Mouse (Mus musculus) forebrain, embryonic 13.5 days (tissue): Measurements from ENCODE around the gene Anxa4. TPM values are rescaled to one million over a fixed set of nuclear protein-coding genes. Genes with fewer than 3 reads are reported as not detected.

ENCODE experiments used
- ATAC-seq: fragments of 200-750 bp; cut with Nextera tagmentation; 2 replicates; pipeline ENCODE4 v1.8.0; 2017
- H3K27ac ChIP-seq: fragments of 300-500 bp; sonication (generic); 2 replicates; pipeline ENCODE4 v1.5.1; 2015; ENCODE audit warnings: inconsistent platforms, mild to moderate bottlenecking, moderate library complexity
- H3K27me3 ChIP-seq: fragments of 300-500 bp; sonication (generic); 2 replicates; pipeline ENCODE4 v1.6.1; 2015; ENCODE audit warnings: mild to moderate bottlenecking, inconsistent platforms
- H3K36me3 ChIP-seq: fragments of 300-500 bp; sonication (generic); 2 replicates; pipeline ENCODE4 v1.6.1; 2015; ENCODE audit warnings: mild to moderate bottlenecking, inconsistent platforms; ENCODE audit not compliant: poor library complexity, severe bottlenecking
- H3K4me1 ChIP-seq: fragments of 300-500 bp; sonication (generic); 2 replicates; pipeline ENCODE4 v1.6.1; 2015; ENCODE audit warnings: inconsistent platforms
- H3K4me2 ChIP-seq: fragments of 300-500 bp; sonication (generic); 2 replicates; pipeline ENCODE4 v1.6.1; 2015; ENCODE audit warnings: inconsistent platforms, mild to moderate bottlenecking, moderate library complexity
- H3K4me3 ChIP-seq: fragments of 300-500 bp; sonication (generic); 2 replicates; pipeline ENCODE4 v1.5.1; 2015; ENCODE audit warnings: mild to moderate bottlenecking, inconsistent platforms
- H3K9ac ChIP-seq: fragments of 300-500 bp; sonication (generic); 2 replicates; pipeline ENCODE4 v1.6.1; 2015; ENCODE audit warnings: mild to moderate bottlenecking, inconsistent platforms
- H3K9me3 ChIP-seq: fragments of 300-500 bp; sonication (generic); replicated peaks from 2 replicates; pipeline ENCODE4 v1.6.1; 2016; ENCODE audit warnings: inconsistent platforms
- WGBS: fragments of 180-500 bp; shearing (Covaris S2); methylation state at CpG from one replicate; pipeline ENCODE4 v1.1.7; 2015; 5-methylcytosine and 5-hydroxymethylcytosine counted together
- polyA plus RNA-seq: library from polyadenylated mRNA; unstranded; fragments of >200 nt; fragmentation: Nextera tagmentation; extraction: Ambion mirVana; gene quantifications from 2 replicates; pipeline ENCODE4 v1.2.1, GENCODE M21; 2015

The Anxa4 gene
- polyA plus RNA-seq, 1 experiment from 2014 or later, result 2.9 TPM

- H3K27me3 ChIP-seq, result no peaks in the 10 kb centered on the region
- H3K9ac ChIP-seq, result no peak overlapping the region
- H3K27ac ChIP-seq, result no peak overlapping the region
- H3K36me3 ChIP-seq, result no peaks in the 10 kb centered on the region
- WGBS, result 91% methylated on average over 4 of the region's 4 CpGs
- H3K4me3 ChIP-seq, result no peak overlapping the region
- no peak overlapping the region for H3K4me2 ChIP-seq
- no peaks in the 10 kb centered on the region for H3K9me3 ChIP-seq
- H3K4me1 ChIP-seq, result no peaks in the 10 kb centered on the region
- no peak for ATAC-seq
Observed at GRCm38 (mm10) chr6:86773830-86774229, 19.6 kb downstream of the Anxa4 start.

- Histone ChIP-seq H3K36me3 (no peaks in the 10 kb centered on the region), H3K27ac (no peak overlapping the region), H3K4me1 (no peaks in the 10 kb centered on the region), H3K9ac (no peak overlapping the region), H3K27me3 (no peaks in the 10 kb centered on the region), H3K4me3 (no peak overlapping the region), H3K9me3 (no peaks in the 10 kb centered on the region), H3K4me2 (no peak overlapping the region)
- ATAC-seq, result no peak
- 85% methylated on average over 7 of the region's 7 CpGs for WGBS
Observed at GRCm38 (mm10) chr6:86772631-86773030, 20.8 kb downstream of the Anxa4 start.

GRCm38 (mm10) chr6:86768938-86769337 lies 24.4 kb downstream of the Anxa4 start:
- no peaks in the 10 kb centered on the region for H3K36me3 ChIP-seq
- H3K27ac ChIP-seq, result no peak overlapping the region
- ATAC-seq, result no peak
- no peak overlapping the region for H3K4me2 ChIP-seq
- no peaks in the 10 kb centered on the region for H3K27me3 ChIP-seq
- no peak overlapping the region for H3K4me3 ChIP-seq
- H3K9ac ChIP-seq, result no peak overlapping the region
- WGBS, result 91% methylated on average over 4 of the region's 4 CpGs
- no peaks in the 10 kb centered on the region for H3K4me1 ChIP-seq
- no peaks in the 10 kb centered on the region for H3K9me3 ChIP-seq

DNA sequence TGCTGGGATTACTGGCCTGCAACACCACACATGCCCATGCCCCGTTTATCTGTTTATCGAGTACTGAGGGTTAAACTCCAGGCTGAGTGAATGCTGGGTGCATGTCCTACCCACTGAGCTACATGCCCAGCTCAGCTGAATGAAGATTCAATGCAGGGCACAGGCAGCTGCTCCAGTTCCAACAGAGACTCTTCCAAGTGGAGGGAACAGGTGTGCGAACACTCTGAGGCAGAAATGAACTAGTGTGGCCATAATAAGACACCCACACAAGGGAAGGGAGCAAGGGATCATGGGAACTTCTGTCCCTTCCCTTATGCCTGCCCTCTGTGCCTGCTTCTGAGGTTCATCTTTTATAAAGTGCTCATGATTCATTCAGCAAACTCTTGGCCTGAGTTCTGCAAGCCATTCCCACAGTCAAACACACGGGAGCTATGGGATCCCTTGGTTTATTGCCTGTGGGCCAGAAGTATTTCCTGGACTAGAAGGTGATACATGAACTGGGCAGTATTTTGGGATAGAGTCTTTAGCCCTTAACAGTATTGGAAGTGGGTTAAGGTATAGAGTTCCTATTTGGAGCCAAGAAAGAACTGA lies 25.1 kb downstream of the Anxa4 start:
- H3K4me2 ChIP-seq, result no peak overlapping the region
- H3K4me3 ChIP-seq, result no peak overlapping the region
- WGBS, result 89% methylated on average over 4 of the region's 4 CpGs
- no peaks in the 10 kb centered on the region for H3K9me3 ChIP-seq
- H3K4me1 ChIP-seq, result no peaks in the 10 kb centered on the region
- H3K9ac ChIP-seq, result no peak overlapping the region
- no peak overlapping the region for H3K27ac ChIP-seq
- H3K36me3 ChIP-seq, result no peaks in the 10 kb centered on the region
- no peaks in the 10 kb centered on the region for H3K27me3 ChIP-seq
- no peak for ATAC-seq

DNA sequence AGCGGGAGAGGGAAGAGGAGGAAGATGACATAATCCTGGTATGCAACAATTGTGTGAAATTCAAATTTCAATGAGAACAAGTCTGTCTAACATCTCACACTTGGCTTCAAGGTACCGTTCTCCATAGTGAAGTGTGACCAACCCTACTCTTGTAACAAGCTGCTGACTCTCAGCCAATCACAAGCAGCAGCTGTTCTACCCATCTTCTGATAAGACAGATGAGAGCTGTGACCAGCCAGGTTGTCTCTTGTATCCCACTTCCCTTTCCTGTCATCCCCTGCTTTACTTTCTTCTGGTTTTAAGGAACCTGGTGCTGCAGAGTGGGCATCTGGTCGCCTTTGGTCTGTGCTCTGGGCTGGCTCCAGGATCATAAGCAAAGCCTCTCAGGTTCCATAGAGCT lies 25.9 kb downstream of the Anxa4 start:
- H3K4me1 ChIP-seq, result no peaks in the 10 kb centered on the region
- 83% methylated on average over 3 of the region's 3 CpGs for WGBS

DNA sequence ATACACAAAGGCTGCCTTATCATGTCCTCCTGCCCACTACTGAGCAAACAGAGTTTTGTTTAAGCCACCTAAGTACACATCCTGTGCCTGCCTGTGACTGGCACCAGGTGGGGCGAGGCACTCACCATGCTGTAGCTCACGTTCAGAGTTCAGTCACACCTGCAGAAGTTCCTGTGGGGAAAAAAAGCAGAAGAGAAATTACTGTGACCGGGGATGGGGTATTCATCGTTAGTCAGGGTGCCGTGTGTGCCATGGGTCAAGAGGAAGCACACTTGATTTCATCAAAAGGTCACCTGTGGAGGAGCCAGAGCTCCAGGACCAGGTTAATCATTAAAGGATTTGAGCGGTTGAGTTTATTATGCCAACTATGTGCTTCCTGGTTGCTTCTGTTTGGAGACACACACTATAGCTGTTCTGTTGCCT lies 27.7 kb downstream of the Anxa4 start:
- WGBS, result 80% methylated on average over 6 of the region's 6 CpGs

More for the DNA sequence above, 25.9 kb downstream of the Anxa4 start:
- Histone ChIP-seq H3K36me3 (no peaks in the 10 kb centered on the region), H3K27ac (no peak overlapping the region), H3K4me3 (no peak overlapping the region), H3K27me3 (no peaks in the 10 kb centered on the region), H3K4me2 (no peak overlapping the region), H3K9ac (no peak overlapping the region), H3K9me3 (no peaks in the 10 kb centered on the region)
- no peak for ATAC-seq

DNA sequence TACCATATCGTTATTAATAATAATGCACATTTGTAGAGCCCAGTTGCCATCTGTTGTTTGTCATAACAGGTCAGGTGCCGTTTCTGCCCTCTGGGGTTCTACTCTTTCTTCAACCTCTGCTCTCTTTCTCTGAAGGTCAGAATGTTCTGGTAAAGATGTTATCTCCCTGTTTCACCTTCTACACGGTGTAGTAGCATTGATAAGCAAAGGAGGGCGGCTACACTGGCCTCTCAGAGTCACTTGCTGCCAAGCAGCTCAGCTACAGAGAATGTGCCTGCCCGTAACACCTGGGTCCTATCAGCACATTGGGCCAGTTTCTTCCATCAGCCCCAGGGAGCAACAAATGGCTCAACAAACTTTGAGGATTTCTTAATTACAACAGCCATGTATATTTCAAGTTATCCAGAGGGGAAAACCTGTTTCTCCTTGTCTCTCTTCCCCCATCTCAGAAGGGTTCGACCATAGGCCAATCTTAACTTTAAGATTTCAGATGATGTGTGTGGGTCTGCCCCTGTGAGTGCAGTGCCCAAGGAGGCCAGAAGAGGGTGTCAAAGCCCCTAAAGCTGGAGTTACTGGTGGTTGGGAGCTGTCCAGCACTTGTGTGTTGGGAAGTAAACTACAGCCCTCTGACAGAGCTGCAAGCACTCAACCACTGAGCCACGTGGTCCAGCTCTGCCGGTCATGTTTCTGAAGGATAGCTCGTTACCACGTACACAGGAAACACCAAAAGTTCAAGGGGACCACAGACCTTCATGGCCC lies 39.1 kb downstream of the Anxa4 start:
- H3K36me3 ChIP-seq, result no peaks in the 10 kb centered on the region

More for the DNA sequence above, 27.7 kb downstream of the Anxa4 start:
- Histone ChIP-seq H3K27me3 (no peaks in the 10 kb centered on the region), H3K4me3 (no peak overlapping the region), H3K4me1 (no peaks in the 10 kb centered on the region), H3K4me2 (no peak overlapping the region), H3K9ac (no peak overlapping the region), H3K36me3 (no peaks in the 10 kb centered on the region), H3K9me3 (no peaks in the 10 kb centered on the region), H3K27ac (no peak overlapping the region)
- no peak for ATAC-seq

DNA sequence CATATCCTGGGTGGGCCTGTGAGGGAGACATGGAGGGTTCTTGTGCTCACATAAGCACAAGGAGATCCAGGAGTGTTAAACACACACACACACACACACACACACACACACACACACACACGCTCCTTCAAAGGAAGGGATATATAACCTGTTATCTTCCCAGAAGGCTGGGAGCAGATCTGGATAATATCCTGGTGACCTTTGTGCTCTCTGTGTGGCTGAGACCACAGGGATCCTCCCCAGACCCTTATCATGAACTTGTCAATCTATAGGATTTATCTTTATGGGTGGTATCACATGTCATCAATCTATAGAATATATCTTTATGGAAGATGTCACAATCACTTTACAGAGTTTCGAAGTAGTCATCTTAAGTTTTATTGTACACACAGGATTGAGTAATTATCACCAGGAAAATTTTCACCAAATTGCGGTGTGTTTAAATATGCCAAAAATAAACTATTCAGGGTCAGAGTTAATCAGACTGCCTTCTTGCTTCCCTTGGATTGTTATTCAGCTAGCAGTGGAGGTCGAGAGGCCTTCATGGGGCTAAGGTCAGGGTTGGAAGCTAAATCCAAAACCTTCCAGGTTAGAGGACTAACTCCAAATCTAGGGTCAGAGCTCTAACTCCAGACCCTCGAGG lies 40.4 kb downstream of the Anxa4 start:
- no peaks in the 10 kb centered on the region for H3K9me3 ChIP-seq
- no peak overlapping the region for H3K27ac ChIP-seq
- WGBS, result 88% methylated on average over 5 of the region's 5 CpGs
- H3K4me2 ChIP-seq, result no peak overlapping the region
- H3K9ac ChIP-seq, result no peak overlapping the region
- no peak overlapping the region for H3K4me3 ChIP-seq
- no peaks in the 10 kb centered on the region for H3K27me3 ChIP-seq
- no peaks in the 10 kb centered on the region for H3K4me1 ChIP-seq
- no peak for ATAC-seq
- no peaks in the 10 kb centered on the region for H3K36me3 ChIP-seq

More for the DNA sequence above, 39.1 kb downstream of the Anxa4 start:
- no peak overlapping the region for H3K4me3 ChIP-seq
- no peak overlapping the region for H3K27ac ChIP-seq
- WGBS, result 95% methylated on average over 10 of the region's 10 CpGs
- H3K4me1 ChIP-seq, result no peaks in the 10 kb centered on the region
- ATAC-seq, result no peak
- no peaks in the 10 kb centered on the region for H3K9me3 ChIP-seq
- no peaks in the 10 kb centered on the region for H3K27me3 ChIP-seq
- H3K9ac ChIP-seq, result no peak overlapping the region
- no peak overlapping the region for H3K4me2 ChIP-seq

GRCm38 (mm10) chr6:86750961-86751360 lies 42.4 kb downstream of the Anxa4 start:
- H3K4me1 ChIP-seq, result no peaks in the 10 kb centered on the region
- ATAC-seq, result no peak
- no peak overlapping the region for H3K4me3 ChIP-seq
- H3K4me2 ChIP-seq, result no peak overlapping the region
- no peaks in the 10 kb centered on the region for H3K9me3 ChIP-seq
- no peak overlapping the region for H3K27ac ChIP-seq
- no peaks in the 10 kb centered on the region for H3K27me3 ChIP-seq
- H3K36me3 ChIP-seq, result no peaks in the 10 kb centered on the region
- no peak overlapping the region for H3K9ac ChIP-seq
- 93% methylated on average over 4 of the region's 4 CpGs for WGBS

- Histone ChIP-seq H3K4me2 (no peak overlapping the region), H3K9ac (no peak overlapping the region), H3K36me3 (no peaks in the 10 kb centered on the region), H3K27me3 (no peaks in the 10 kb centered on the region), H3K9me3 (no peaks in the 10 kb centered on the region), H3K27ac (no peak overlapping the region), H3K4me3 (no peak overlapping the region), H3K4me1 (no peaks in the 10 kb centered on the region)
- 81% methylated on average over 4 of the region's 4 CpGs for WGBS
- no peak for ATAC-seq
Observed at GRCm38 (mm10) chr6:86749817-86750216, 43.6 kb downstream of the Anxa4 start.

DNA sequence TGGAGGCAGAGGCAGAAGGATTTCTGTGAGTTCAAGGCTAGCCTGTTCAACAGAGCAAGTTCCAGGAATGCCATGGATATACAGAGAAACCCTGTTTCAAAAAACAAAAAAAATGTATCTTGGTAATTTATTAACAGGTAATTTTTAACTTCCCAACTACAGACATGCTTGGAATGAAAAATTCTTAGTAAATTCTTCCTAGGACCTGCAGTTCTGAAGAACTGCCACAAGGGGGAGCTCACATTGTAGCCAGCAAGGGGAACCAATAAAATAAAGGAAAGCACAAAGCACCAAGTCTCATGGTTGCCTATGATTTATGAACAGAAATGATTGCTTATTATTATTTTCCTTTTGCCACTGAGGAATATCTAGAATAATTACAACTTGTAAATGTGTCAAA lies 46.2 kb downstream of the Anxa4 start:
- Histone ChIP-seq H3K4me2 (no peak overlapping the region), H3K4me3 (no peak overlapping the region), H3K27me3 (no peaks in the 10 kb centered on the region), H3K9me3 (no peaks in the 10 kb centered on the region), H3K36me3 (no peaks in the 10 kb centered on the region), H3K9ac (no peak overlapping the region), H3K4me1 (no peaks in the 10 kb centered on the region), H3K27ac (no peak overlapping the region)
- ATAC-seq, result no peak

DNA sequence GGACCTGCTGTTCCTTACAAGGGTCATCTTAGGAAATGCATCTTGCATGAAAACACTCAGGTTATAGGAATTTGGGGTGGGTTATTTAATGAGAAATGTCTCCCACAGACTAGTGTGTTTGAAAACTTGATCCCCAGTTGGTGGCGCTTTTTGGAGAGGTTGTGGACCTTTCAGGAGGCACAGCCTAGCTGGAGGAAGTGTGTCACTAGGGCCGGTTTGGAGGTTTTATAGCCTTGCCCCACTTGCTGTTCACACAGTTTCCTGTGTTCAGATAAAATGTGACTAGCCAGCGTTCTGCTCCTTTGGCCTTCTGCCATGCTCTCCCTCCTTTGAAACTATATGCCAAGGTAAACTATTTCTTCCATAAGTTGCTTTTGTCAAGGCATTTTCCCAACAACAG lies 52.7 kb downstream of the Anxa4 start:
- H3K9ac ChIP-seq, result no peak overlapping the region
- ATAC-seq, result no peak
- WGBS, result 42% methylated on average over 3 of the region's 3 CpGs
- no peaks in the 10 kb centered on the region for H3K27me3 ChIP-seq
- H3K27ac ChIP-seq, result no peak overlapping the region
- H3K36me3 ChIP-seq, result no peaks in the 10 kb centered on the region
- H3K4me3 ChIP-seq, result no peak overlapping the region
- H3K9me3 ChIP-seq, result no peaks in the 10 kb centered on the region
- no peak overlapping the region for H3K4me2 ChIP-seq
- H3K4me1 ChIP-seq, result no peaks in the 10 kb centered on the region
